Mouse (Mus musculus) lung, postnatal 0 days (tissue): ENCODE measurements around the gene Stradb.

Source experiments
- CTCF ChIP-seq: IDR thresholded peaks from 2 replicates; pipeline ENCODE4 v1.5.1; 2016; ENCODE audit warnings: antibody characterized with exemption, mild to moderate bottlenecking
- EP300 ChIP-seq: IDR thresholded peaks from 2 replicates; pipeline ENCODE4 v1.6.1; 2016; ENCODE audit warnings: antibody characterized with exemption, mild to moderate bottlenecking, control low read depth

DNA sequence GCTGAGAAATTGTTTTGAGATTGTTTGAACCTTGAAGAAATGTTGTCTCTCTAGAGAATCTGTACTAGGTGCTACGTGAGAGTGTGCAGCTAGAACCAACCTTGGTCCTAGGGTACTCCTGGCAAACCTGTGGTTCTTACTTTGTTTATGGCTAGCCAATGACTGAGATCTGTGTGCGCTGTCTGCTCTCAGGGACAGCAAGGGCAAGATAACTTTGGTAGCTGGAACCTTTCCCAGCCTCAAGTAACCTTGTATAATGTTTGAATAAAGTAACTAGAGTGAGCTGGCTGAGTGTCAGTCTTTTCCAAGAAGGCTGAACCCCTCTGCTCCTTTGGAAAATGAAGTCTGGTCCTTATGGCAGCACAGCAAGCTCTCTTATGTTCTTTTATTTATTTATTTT is 27.8 kb upstream of the Stradb start:
- TF ChIP-seq EP300, result no peak
- no peak for TF ChIP-seq CTCF
